Mouse (Mus musculus): Measurements from ENCODE around the gene Slc8a1.

- TF ChIP-seq EP300 (IDR thresholded peaks at IDR 0.05) (no peak), CTCF (IDR thresholded peaks at IDR 0.05) (no peak)
Measured at GRCm38 (mm10) chr17:81616326-81616725, 121.9 kb downstream of the Slc8a1 start.

All from lung, postnatal 0 days (tissue).